Mouse (Mus musculus) G1E (cell line): ENCODE measurements at regions not wholly inside any gene's neighbourhood (a gene's known extent, or its start where the extent isn't known, plus 50 kb on each side); places are given as distances from the start of the nearest gene placed in this dataset.

Source experiments
- CTCF ChIP-seq: IDR thresholded peaks from 2 replicates; pipeline ENCODE4 v1.5.1; 2012; ENCODE audit warnings: low read depth, low read length, inconsistent platforms, mixed read lengths
- GATA1 ChIP-seq: IDR thresholded peaks from 2 replicates; pipeline ENCODE4 v1.6.1; 2012; ENCODE audit warnings: borderline replicate concordance, low read length, inconsistent platforms, mixed read lengths
- GATA2 ChIP-seq: IDR thresholded peaks from 2 replicates; pipeline ENCODE4 v1.6.1; 2012; ENCODE audit warnings: low read depth, low read length, inconsistent platforms, borderline replicate concordance
- POLR2AphosphoS5 ChIP-seq: IDR thresholded peaks from 2 replicates; pipeline ENCODE4 v1.6.1; 2012; ENCODE audit warnings: low read depth, low read length, inconsistent platforms; ENCODE audit not compliant: insufficient replicate concordance
- TAL1 ChIP-seq: conservative IDR thresholded peaks from 2 replicates; pipeline ENCODE4 v1.6.1; 2012; ENCODE audit warnings: low read depth, low read length, inconsistent platforms, mixed read lengths

- TF ChIP-seq CTCF (no peak), GATA1 (no peak), POLR2AphosphoS5 (no peak), GATA2 (no peak), TAL1 (no peak)
Observed at GRCm38 (mm10) chr14:71036620-71037019, 437.0 kb upstream of the Fam160b2 start.
